ENCODE assay signal across 15 mouse cellular contexts in the genomic region with DNA sequence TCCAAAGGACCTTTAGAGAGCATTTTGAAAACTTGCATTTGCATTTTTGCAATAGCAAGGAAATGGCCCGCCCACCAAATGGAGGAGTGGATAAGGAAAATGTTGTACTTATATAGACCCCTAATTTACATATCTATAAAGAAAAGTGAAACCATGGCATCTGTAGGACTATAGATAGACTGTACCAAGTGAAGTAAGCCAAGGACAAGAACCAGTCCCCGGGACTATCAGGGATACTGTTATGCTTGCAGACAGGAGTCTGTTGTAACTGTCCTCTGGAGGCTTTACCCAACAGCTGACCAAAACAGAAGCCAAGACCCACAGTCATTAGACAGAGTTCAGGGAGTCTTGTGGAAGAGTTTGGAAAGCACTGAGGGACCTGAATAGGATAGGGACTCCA.
"Had no signal": no experiment of that assay in that cellular context is flagged by ENCODE, and none has a peak within 500 bp of the region (broad histone marks: within the 10 kb centered on the region; RNA-seq: fewer than 3 reads in every experiment).

No protein-coding gene starts in this region.

- H3K36me3 ChIP-seq: lung, embryonic 15.5 days; neural tube, embryonic 12.5 days; neural tube, embryonic 15.5 days had no signal

- H3K27me3 ChIP-seq: lung, embryonic 15.5 days; neural tube, embryonic 12.5 days; neural tube, embryonic 15.5 days had no signal

- H3K9ac ChIP-seq: liver, embryonic 14.5 days; liver, postnatal 0 days; lung, embryonic 15.5 days; neural tube, embryonic 12.5 days; neural tube, embryonic 15.5 days had no signal

- H3K27ac ChIP-seq: liver, embryonic 14.5 days; lung, embryonic 15.5 days; neural tube, embryonic 12.5 days; neural tube, embryonic 15.5 days had no signal

- H3K9me3 ChIP-seq: lung, embryonic 15.5 days; neural tube, embryonic 12.5 days; neural tube, embryonic 15.5 days had no signal

- DNase-seq: kidney, adult 18-20 months; kidney, adult 9 months; kidney, postnatal 14 days; kidney, postnatal 4 days; liver, postnatal 0 days; lung, postnatal 10 days; lung, postnatal 36 days; midbrain, embryonic 14.5 days; thymus, adult 2 months; thymus, postnatal 14 days; thymus, postnatal 4 days had no signal

- ATAC-seq: liver, postnatal 0 days had no signal

- H3K4me1 ChIP-seq: lung, embryonic 15.5 days; neural tube, embryonic 12.5 days; neural tube, embryonic 15.5 days had no signal

- H3K4me3 ChIP-seq: lung, embryonic 15.5 days; neural tube, embryonic 12.5 days; neural tube, embryonic 15.5 days had no signal
